Mouse (Mus musculus) midbrain, embryonic 12.5 days (tissue): ENCODE data around the gene Abcf3. TPM values are rescaled to one million over a fixed set of nuclear protein-coding genes. Genes with fewer than 3 reads are reported as not detected.

Experiments
- ATAC-seq: fragments of 200-750 bp; cut with Nextera tagmentation; 2 replicates; pipeline ENCODE4 v1.8.0; 2017; ENCODE audit warnings: low read depth, moderate TSS enrichment, moderate library complexity; ENCODE audit not compliant: low FRiP score
- H3K27ac ChIP-seq: fragments of 300-500 bp; sonication (generic); replicated peaks from 2 replicates; pipeline ENCODE4 v1.5.1; 2016; ENCODE audit warnings: mild to moderate bottlenecking
- H3K27me3 ChIP-seq: fragments of 300-500 bp; sonication (generic); 2 replicates; pipeline ENCODE4 v1.6.1; 2016; ENCODE audit warnings: mild to moderate bottlenecking
- H3K36me3 ChIP-seq: fragments of 300-500 bp; sonication (generic); 2 replicates; pipeline ENCODE4 v1.6.1; 2016
- H3K4me1 ChIP-seq: fragments of 300-500 bp; sonication (generic); 2 replicates; pipeline ENCODE4 v1.6.1; 2016
- H3K4me2 ChIP-seq: fragments of 300-500 bp; sonication (generic); replicated peaks from 2 replicates; pipeline ENCODE4 v1.6.1; 2016; ENCODE audit warnings: mild to moderate bottlenecking, moderate library complexity
- H3K4me3 ChIP-seq: fragments of 300-500 bp; sonication (generic); 2 replicates; pipeline ENCODE4 v1.5.1; 2016; ENCODE audit warnings: mild to moderate bottlenecking
- H3K9ac ChIP-seq: fragments of 300-500 bp; sonication (generic); replicated peaks from 2 replicates; pipeline ENCODE4 v1.6.1; 2016; ENCODE audit warnings: mild to moderate bottlenecking, moderate library complexity
- H3K9me3 ChIP-seq: fragments of 300-500 bp; sonication (generic); 2 replicates; pipeline ENCODE4 v1.6.1; 2016; ENCODE audit warnings: mild to moderate bottlenecking
- WGBS: fragments of 180-500 bp; shearing (Covaris S2); methylation state at CpG from one replicate; pipeline ENCODE4 v1.1.7; 2016; 5-methylcytosine and 5-hydroxymethylcytosine counted together
- polyA plus RNA-seq: library from polyadenylated mRNA; unstranded; fragments of >200 nt; fragmentation: Nextera tagmentation; extraction: Ambion mirVana; gene quantifications from 2 replicates; pipeline ENCODE4 v1.2.1, GENCODE M21; 2016

Abcf3 gene
- polyA plus RNA-seq, 1 experiment from 2014 or later: 77.9 TPM

- ATAC-seq: no peak
- Histone ChIP-seq H3K4me1 (peaks cover 5% of the 10 kb centered on the region; the same call in 1 of the 2 replicates), H3K9ac (no peak overlapping the region), H3K27ac (no peak overlapping the region), H3K27me3 (no peaks in the 10 kb centered on the region), H3K36me3 (peaks cover 91% of the 10 kb centered on the region), H3K9me3 (no peaks in the 10 kb centered on the region), H3K4me2 (no peak overlapping the region), H3K4me3 (no peak overlapping the region)
- WGBS: 90% methylated on average over 1 of the region's 1 CpGs
Measured at GRCm38 (mm10) chr16:20529375-20529774, 19.0 kb upstream of the Abcf3 start.

DNA sequence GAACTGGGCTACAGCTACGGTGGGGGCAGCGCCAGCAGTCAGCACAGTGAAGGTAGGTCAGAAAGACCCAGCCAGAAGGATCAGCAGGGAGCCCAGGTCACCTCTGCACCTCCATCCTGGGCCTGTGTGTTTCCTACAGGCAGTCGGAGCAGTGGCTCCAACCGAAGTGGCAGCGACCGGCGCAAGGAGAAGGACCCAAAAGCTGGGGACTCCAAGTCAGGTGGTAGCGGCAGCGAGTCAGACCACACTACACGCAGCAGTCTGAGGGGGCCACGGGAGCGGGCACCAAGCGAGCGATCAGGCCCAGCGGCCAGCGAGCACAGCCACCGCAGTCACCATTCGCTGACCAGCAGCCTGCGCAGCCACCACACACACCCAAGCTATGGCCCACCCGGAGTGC lies 17.4 kb upstream of the Abcf3 start:
- peaks cover 77% of the 10 kb centered on the region for H3K36me3 ChIP-seq
- H3K9ac ChIP-seq: no peak overlapping the region
- no peak for ATAC-seq
- H3K27ac ChIP-seq: no peak overlapping the region
- no peak overlapping the region for H3K4me3 ChIP-seq
- 95% methylated on average over 20 of the region's 20 CpGs for WGBS
- H3K4me1 ChIP-seq: peaks cover 5% of the 10 kb centered on the region; the same call in 1 of the 2 replicates
- H3K4me2 ChIP-seq: no peak overlapping the region
- H3K9me3 ChIP-seq: no peaks in the 10 kb centered on the region
- no peaks in the 10 kb centered on the region for H3K27me3 ChIP-seq

DNA sequence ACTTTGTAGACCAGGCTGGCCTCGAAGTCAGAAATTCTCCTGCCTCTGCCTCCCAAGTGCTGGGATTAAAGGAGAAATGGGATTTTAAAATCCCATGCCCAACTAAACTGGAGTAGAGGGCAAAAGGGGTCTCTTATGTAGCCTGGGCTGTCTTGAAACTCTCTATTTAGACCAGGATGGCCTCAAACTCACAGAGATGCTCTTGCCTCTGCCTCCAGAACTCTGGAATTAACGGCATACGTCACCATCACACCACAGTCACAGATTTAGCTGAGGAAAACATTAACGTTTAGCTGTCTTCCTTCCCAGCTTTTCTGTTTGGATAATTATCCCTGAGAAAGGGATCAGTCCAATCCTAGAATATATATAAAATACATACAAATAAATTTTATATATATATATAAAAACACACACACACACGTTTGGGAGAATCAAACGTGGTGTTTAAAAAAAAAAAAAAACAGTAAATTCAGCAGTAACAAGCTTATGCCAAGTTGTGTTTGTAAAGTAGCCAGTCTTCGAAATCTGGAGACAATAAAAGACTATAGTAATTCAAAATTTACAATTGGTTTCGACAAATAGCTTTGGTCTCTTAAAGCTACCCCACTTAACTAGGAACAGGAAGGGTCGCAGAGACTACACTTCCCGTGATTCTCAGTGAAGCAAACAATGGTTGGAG lies 13.6 kb upstream of the Abcf3 start:
- no peaks in the 10 kb centered on the region for H3K9me3 ChIP-seq
- peaks cover 25% of the 10 kb centered on the region for H3K4me1 ChIP-seq
- ATAC-seq: no peak
- no peaks in the 10 kb centered on the region for H3K27me3 ChIP-seq
- peaks cover 59% of the 10 kb centered on the region for H3K36me3 ChIP-seq
- 50% methylated on average over 10 of the region's 10 CpGs for WGBS
- no peak overlapping the region for H3K27ac ChIP-seq
- H3K9ac ChIP-seq: no peak overlapping the region
- H3K4me2 ChIP-seq: no peak overlapping the region
- H3K4me3 ChIP-seq: peak overlapping the region; percentile 92; the same call in 1 of the 2 replicates

DNA sequence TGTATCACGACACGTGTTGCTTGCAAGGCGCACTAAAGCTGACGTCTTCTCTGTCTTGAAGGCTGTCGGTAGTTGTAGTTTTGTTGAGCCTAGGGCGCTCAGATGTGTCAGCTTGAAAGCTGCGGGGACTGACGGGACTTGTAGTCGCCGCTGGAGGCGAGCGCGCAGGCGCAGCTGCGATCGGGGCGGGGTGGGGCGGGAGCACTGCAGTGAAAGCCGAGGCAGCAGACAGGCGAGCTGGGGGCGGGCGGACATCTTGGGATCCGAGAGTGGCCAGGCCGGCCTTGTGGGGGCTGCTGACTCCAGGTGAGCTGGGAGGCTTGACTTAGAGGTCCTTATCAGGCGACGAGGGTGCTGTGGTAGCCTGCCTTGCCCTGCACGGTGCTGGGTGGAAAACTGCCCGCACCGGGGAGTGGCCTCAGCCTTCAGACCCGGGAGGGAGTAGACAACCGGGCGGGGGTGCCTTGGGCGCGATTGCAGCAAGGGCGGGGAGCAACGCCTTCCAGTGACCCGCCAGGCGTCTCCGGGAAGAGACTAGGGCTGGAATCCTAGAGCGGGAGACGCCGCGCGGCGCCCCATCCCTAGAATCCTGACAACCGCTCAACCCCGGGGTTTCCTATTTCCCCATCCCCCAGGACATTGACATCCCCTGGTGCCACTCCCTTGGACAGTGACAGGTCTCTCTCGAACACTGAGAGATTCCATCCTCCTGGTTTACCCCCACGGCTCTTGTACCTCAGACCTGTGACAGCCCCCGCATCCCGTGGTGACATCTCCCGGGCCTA lies 12.9 kb upstream of the Abcf3 start, which contains the start of gene Ap2m1:
TSS of gene Ap2m1 (plus strand) at position 183 of the 785 bp plus-strand sequence.
- Histone ChIP-seq H3K27ac (peak within 1 kb of the TSS; percentile 79), H3K4me1 (peaks cover 25% of the 10 kb centered on the region), H3K27me3 (no peaks in the 10 kb centered on the region), H3K9me3 (no peaks in the 10 kb centered on the region), H3K4me3 (peak within 1 kb of the TSS; percentile 92), H3K4me2 (peak within 1 kb of the TSS; percentile 89), H3K36me3 (peaks cover 59% of the 10 kb centered on the region), H3K9ac (peak within 1 kb of the TSS; percentile 97)
- 1% methylated on average over 48 of the region's 52 CpGs for WGBS
- peak; percentile 98 for ATAC-seq

DNA sequence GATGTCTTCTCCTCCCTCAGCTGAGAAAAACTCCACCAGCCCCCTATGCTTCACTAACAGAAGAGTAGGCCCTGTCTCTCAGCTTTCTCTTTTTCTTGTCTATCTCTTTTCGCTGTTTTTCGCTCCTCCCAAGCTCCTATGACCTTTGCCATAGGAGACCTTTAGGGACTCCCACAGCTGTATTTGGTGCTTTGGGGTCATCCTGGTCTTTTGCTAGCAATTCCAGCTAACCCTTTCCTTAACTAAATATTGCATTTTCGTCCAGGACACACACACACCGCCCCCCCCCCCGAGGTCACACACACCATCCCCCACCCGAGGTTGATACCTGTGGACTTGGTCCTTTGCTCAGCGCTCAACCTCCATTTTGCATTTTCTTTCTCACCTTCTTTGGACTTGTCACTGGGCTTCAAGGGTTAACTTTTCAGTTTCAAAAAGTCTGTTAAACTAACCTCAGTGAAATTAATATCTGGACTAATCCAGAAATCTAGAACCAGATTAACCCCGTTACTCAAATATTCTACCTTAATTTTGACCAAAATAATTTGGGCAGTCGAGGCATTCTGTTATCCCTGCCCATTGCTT lies 12.2 kb upstream of the Abcf3 start:
- no peaks in the 10 kb centered on the region for H3K9me3 ChIP-seq
- ATAC-seq: no peak
- peak overlapping the region; percentile 92 for H3K4me3 ChIP-seq
- H3K36me3 ChIP-seq: peaks cover 59% of the 10 kb centered on the region
- H3K4me1 ChIP-seq: peaks cover 25% of the 10 kb centered on the region
- H3K27ac ChIP-seq: no peak overlapping the region
- peak overlapping the region; percentile 89 for H3K4me2 ChIP-seq
- no peaks in the 10 kb centered on the region for H3K27me3 ChIP-seq
- peak overlapping the region; percentile 97 for H3K9ac ChIP-seq
- WGBS: 38% methylated on average over 9 of the region's 9 CpGs

- no peaks in the 10 kb centered on the region for H3K27me3 ChIP-seq
- H3K9ac ChIP-seq: peak overlapping the region; percentile 97
- no peaks in the 10 kb centered on the region for H3K9me3 ChIP-seq
- peak overlapping the region; percentile 22 for H3K27ac ChIP-seq
- H3K36me3 ChIP-seq: peaks cover 59% of the 10 kb centered on the region
- H3K4me2 ChIP-seq: peak overlapping the region; percentile 89
- no peak for ATAC-seq
- H3K4me1 ChIP-seq: peaks cover 25% of the 10 kb centered on the region
- peak overlapping the region; percentile 92 for H3K4me3 ChIP-seq
- 5% methylated on average over 5 of the region's 5 CpGs for WGBS
Measured at GRCm38 (mm10) chr16:20537071-20537471, 11.3 kb upstream of the Abcf3 start.

GRCm38 (mm10) chr16:20537601-20538320 lies 10.6 kb upstream of the Abcf3 start:
- ATAC-seq: no peak
- peak overlapping the region; percentile 22 for H3K27ac ChIP-seq

GRCm38 (mm10) chr16:20539649-20540048 lies 8.7 kb upstream of the Abcf3 start:
- peaks cover 25% of the 10 kb centered on the region for H3K4me1 ChIP-seq
- no peak overlapping the region for H3K4me2 ChIP-seq
- WGBS: 74% methylated on average over 3 of the region's 3 CpGs
- H3K4me3 ChIP-seq: no peak overlapping the region
- ATAC-seq: no peak
- H3K9me3 ChIP-seq: no peaks in the 10 kb centered on the region
- no peak overlapping the region for H3K27ac ChIP-seq
- no peaks in the 10 kb centered on the region for H3K27me3 ChIP-seq
- H3K9ac ChIP-seq: no peak overlapping the region
- peaks cover 65% of the 10 kb centered on the region for H3K36me3 ChIP-seq

More at GRCm38 (mm10) chr16:20537601-20538320, 10.6 kb upstream of the Abcf3 start:
- Histone ChIP-seq H3K9me3 (no peaks in the 10 kb centered on the region), H3K4me3 (peak overlapping the region; percentile 92), H3K4me2 (peak overlapping the region; percentile 89), H3K27me3 (no peaks in the 10 kb centered on the region), H3K9ac (peak overlapping the region; percentile 97), H3K36me3 (peaks cover 59% of the 10 kb centered on the region), H3K4me1 (peaks cover 25% of the 10 kb centered on the region)
- WGBS: 22% methylated on average over 6 of the region's 6 CpGs

- no peak overlapping the region for H3K9ac ChIP-seq
- WGBS: 88% methylated on average over 4 of the region's 4 CpGs
- H3K4me3 ChIP-seq: no peak overlapping the region
- peaks cover 25% of the 10 kb centered on the region for H3K4me1 ChIP-seq
- no peak overlapping the region for H3K4me2 ChIP-seq
- ATAC-seq: no peak
- no peaks in the 10 kb centered on the region for H3K27me3 ChIP-seq
- peaks cover 72% of the 10 kb centered on the region for H3K36me3 ChIP-seq
- H3K27ac ChIP-seq: no peak overlapping the region
- H3K9me3 ChIP-seq: no peaks in the 10 kb centered on the region
Measured at GRCm38 (mm10) chr16:20540438-20540837, 7.9 kb upstream of the Abcf3 start.

DNA sequence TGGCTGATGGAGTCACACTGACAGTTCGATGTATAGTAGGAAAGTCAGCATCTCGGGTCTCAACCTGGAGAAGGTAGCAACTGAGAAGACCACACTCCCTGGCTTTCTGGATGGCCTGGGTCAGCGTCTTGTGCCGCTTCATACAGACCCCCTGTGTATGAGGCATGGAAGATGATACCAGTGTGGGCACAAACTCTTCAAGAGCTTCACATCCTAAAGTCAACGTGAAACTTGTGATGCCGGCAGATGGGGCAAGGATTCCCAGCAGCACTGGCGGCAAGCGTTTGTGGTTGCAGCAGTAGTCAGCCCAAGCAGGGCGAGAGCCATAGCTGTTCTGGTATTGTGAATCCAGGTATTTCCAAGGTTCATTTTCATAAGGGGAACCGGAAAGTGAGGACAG lies 2.7 kb upstream of the Abcf3 start:
- WGBS: 91% methylated on average over 10 of the region's 10 CpGs
- no peak overlapping the region for H3K9ac ChIP-seq
- H3K27ac ChIP-seq: no peak overlapping the region
- H3K4me1 ChIP-seq: peaks cover 18% of the 10 kb centered on the region
- H3K9me3 ChIP-seq: no peaks in the 10 kb centered on the region
- H3K4me3 ChIP-seq: no peak overlapping the region
- peaks cover 57% of the 10 kb centered on the region for H3K36me3 ChIP-seq
- no peak for ATAC-seq
- H3K4me2 ChIP-seq: no peak overlapping the region
- no peaks in the 10 kb centered on the region for H3K27me3 ChIP-seq

- peak overlapping the region; percentile 77; the same call in 1 of the 2 replicates for H3K4me3 ChIP-seq
- H3K4me2 ChIP-seq: peak overlapping the region; percentile 92
- H3K9ac ChIP-seq: 0 out of 2 replicates have a peak overlapping the region, but pooled peaks have one; percentile 69
- no peak overlapping the region for H3K27ac ChIP-seq
- H3K27me3 ChIP-seq: no peaks in the 10 kb centered on the region
- ATAC-seq: no peak
- peaks cover 18% of the 10 kb centered on the region for H3K4me1 ChIP-seq
- 54% methylated on average over 5 of the region's 5 CpGs for WGBS
- no peaks in the 10 kb centered on the region for H3K9me3 ChIP-seq
- peaks cover 56% of the 10 kb centered on the region for H3K36me3 ChIP-seq
Measured at GRCm38 (mm10) chr16:20547423-20547822, 954 bp upstream of the Abcf3 start.
